Mouse (Mus musculus) lung, embryonic 14.5 days (tissue): ENCODE data around the gene Akap7. TPM values are rescaled to one million over a fixed set of nuclear protein-coding genes. Genes with fewer than 3 reads are reported as not detected.

Experiments used
- ATAC-seq: fragments of 200-750 bp; cut with Nextera tagmentation; 2 replicates; pipeline ENCODE4 v1.8.0; 2017; ENCODE audit warnings: mild to moderate bottlenecking, moderate TSS enrichment, moderate library complexity; ENCODE audit not compliant: insufficient read depth
- DNase-seq: peaks from one replicate; pipeline ENCODE4 v3.0.0-alpha.2; 2015
- H3K27ac ChIP-seq: fragments of 300-500 bp; sonication (generic); 2 replicates; pipeline ENCODE4 v1.5.1; 2014; ENCODE audit warnings: low read depth, mild to moderate bottlenecking, moderate library complexity
- H3K27me3 ChIP-seq: fragments of 300-500 bp; sonication (generic); 2 replicates; pipeline ENCODE4 v1.6.1; 2014; ENCODE audit warnings: low read length, control low read depth; ENCODE audit not compliant: insufficient read depth
- H3K36me3 ChIP-seq: fragments of 300-500 bp; sonication (generic); 2 replicates; pipeline ENCODE4 v1.6.1; 2014; ENCODE audit warnings: control low read depth; ENCODE audit not compliant: insufficient read depth
- H3K4me1 ChIP-seq: fragments of 300-500 bp; sonication (generic); 2 replicates; pipeline ENCODE4 v1.6.1; 2014; ENCODE audit warnings: antibody characterized with exemption, control low read depth; ENCODE audit not compliant: insufficient read depth
- H3K4me2 ChIP-seq: fragments of 300-500 bp; sonication (generic); 2 replicates; pipeline ENCODE4 v1.6.1; 2014; ENCODE audit warnings: mild to moderate bottlenecking
- H3K4me3 ChIP-seq: fragments of 300-500 bp; sonication (generic); 2 replicates; pipeline ENCODE4 v1.5.1; 2014; ENCODE audit warnings: low read depth, low read length
- H3K9ac ChIP-seq: fragments of 300-500 bp; sonication (generic); 2 replicates; pipeline ENCODE4 v1.6.1; 2014
- H3K9me3 ChIP-seq: fragments of 300-500 bp; sonication (generic); 2 replicates; pipeline ENCODE4 v1.6.1; 2016; ENCODE audit warnings: low read depth, low read length, control low read depth
- CTCF ChIP-seq: IDR thresholded peaks from 2 replicates; pipeline ENCODE4 v1.5.1; 2016; ENCODE audit warnings: antibody characterized with exemption, low read depth
- WGBS: fragments of 180-500 bp; shearing (Covaris S2); extraction: QIAGEN DNeasy Blood & Tissue Kit; methylation state at CpG from one replicate; pipeline ENCODE4 v1.1.7; 2014; 5-methylcytosine and 5-hydroxymethylcytosine counted together
- polyA plus RNA-seq: library from polyadenylated mRNA; unstranded; fragments of >200 nt; fragmentation: Nextera tagmentation; extraction: Ambion mirVana; gene quantifications from 2 replicates; pipeline ENCODE4 v1.2.1, GENCODE M21; 2014

The Akap7 gene
- polyA plus RNA-seq, 1 experiment from 2014 or later = 27.7 TPM

- TF ChIP-seq CTCF = no peak
- no peak overlapping the region for H3K4me3 ChIP-seq
- H3K4me1 ChIP-seq = 0 out of 2 replicates have a peak, but pooled peaks cover 3% of the 10 kb centered on the region
- H3K36me3 ChIP-seq = no peaks in the 10 kb centered on the region
- 72% methylated on average over 1 of the region's 1 CpGs for WGBS
- no peak for ATAC-seq
- no peak overlapping the region for H3K27ac ChIP-seq
- no peaks in the 10 kb centered on the region for H3K27me3 ChIP-seq
- H3K4me2 ChIP-seq = no peak overlapping the region
- no peak for DNase-seq
- no peak overlapping the region for H3K9ac ChIP-seq
- no peaks in the 10 kb centered on the region for H3K9me3 ChIP-seq
These were observed 33.9 kb downstream of the Akap7 start for GRCm38 (mm10) chr10:25273731-25274130.

- H3K9ac ChIP-seq = no peak overlapping the region
- H3K4me3 ChIP-seq = no peak overlapping the region
- H3K27ac ChIP-seq = 0 out of 2 replicates have a peak overlapping the region, but pooled peaks have one; percentile 40
- DNase-seq (no peak), ATAC-seq (no peak)
- H3K27me3 ChIP-seq = no peaks in the 10 kb centered on the region
- H3K4me1 ChIP-seq = 0 out of 2 replicates have a peak, but pooled peaks cover 3% of the 10 kb centered on the region
- no peaks in the 10 kb centered on the region for H3K9me3 ChIP-seq
- H3K36me3 ChIP-seq = no peaks in the 10 kb centered on the region
- no peak overlapping the region for H3K4me2 ChIP-seq
- TF ChIP-seq CTCF = no peak
- whole genome bisulfite sequencing = 58% methylated on average over 2 of the region's 2 CpGs
These were observed 35.9 kb downstream of the Akap7 start for GRCm38 (mm10) chr10:25271756-25272155.

DNA sequence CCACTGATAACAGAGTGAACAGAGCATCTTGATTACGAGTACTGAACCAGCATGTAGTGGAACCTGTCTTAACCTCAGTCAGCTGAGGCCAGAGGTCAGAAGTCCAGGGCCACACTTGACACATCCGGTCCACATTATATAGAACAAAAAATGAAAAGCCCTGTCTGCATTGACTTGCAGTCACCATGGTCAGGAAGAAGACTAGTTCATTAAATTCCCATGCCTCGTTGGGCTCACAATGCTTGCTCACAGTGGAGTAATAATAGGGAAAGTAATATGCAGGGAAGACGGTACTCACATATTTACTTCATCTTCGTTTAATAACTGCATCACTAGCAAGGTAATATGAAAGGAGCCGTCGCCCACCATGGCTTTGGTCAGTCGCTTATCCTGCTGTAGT, 36.5 kb downstream of the Akap7 start:
- no peak for TF ChIP-seq CTCF
- ATAC-seq (no peak), DNase-seq (no peak)
- H3K27me3 ChIP-seq = no peaks in the 10 kb centered on the region
- H3K9ac ChIP-seq = no peak overlapping the region
- H3K36me3 ChIP-seq = no peaks in the 10 kb centered on the region
- no peak overlapping the region for H3K4me2 ChIP-seq
- no peaks in the 10 kb centered on the region for H3K9me3 ChIP-seq
- H3K27ac ChIP-seq = no peak overlapping the region
- 86% methylated on average over 8 of the region's 8 CpGs for WGBS
- H3K4me1 ChIP-seq = 0 out of 2 replicates have a peak, but pooled peaks cover 3% of the 10 kb centered on the region
- H3K4me3 ChIP-seq = no peak overlapping the region

GRCm38 (mm10) chr10:25268476-25269351, 39.0 kb downstream of the Akap7 start:
- H3K27ac ChIP-seq = peak overlapping the region; percentile 48; the same call in 1 of the 2 replicates
- DNase-seq (peak; percentile 95), ATAC-seq (peak; percentile 87)
- no peaks in the 10 kb centered on the region for H3K27me3 ChIP-seq
- no peaks in the 10 kb centered on the region for H3K9me3 ChIP-seq
- peak; percentile 59 for TF ChIP-seq CTCF
- no peaks in the 10 kb centered on the region for H3K36me3 ChIP-seq
- whole genome bisulfite sequencing = 35% methylated on average over 18 of the region's 18 CpGs
- no peaks in the 10 kb centered on the region for H3K4me1 ChIP-seq
- no peak overlapping the region for H3K4me3 ChIP-seq
- no peak overlapping the region for H3K4me2 ChIP-seq
- no peak overlapping the region for H3K9ac ChIP-seq

- Histone ChIP-seq H3K4me2 (no peak overlapping the region), H3K27me3 (no peaks in the 10 kb centered on the region), H3K4me1 (no peaks in the 10 kb centered on the region), H3K36me3 (no peaks in the 10 kb centered on the region), H3K9ac (no peak overlapping the region), H3K27ac (no peak overlapping the region), H3K9me3 (no peaks in the 10 kb centered on the region), H3K4me3 (no peak overlapping the region)
- DNase-seq = peak; percentile 36
- TF ChIP-seq CTCF = no peak
- WGBS = 39% methylated on average over 6 of the region's 6 CpGs
- no peak for ATAC-seq
These were observed 46.5 kb downstream of the Akap7 start for GRCm38 (mm10) chr10:25261176-25261575.

DNA sequence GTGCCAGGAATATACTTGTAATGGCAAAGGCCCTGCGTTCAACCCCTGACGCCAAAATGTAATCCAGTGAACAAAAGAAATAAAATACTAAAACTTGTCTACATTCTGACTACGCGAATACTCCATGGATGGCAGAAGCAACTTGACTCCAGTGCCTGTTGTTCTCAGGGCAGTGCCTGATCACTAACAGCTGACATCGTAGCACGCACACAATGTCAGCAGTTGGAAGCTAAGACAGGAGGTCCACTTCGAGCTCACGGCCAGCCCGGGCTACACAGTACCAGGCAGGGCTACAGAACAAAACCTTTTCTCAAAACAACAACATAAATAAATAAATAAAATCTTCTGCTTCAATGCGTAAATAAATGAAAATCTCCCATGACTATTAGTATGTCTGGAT, 46.9 kb downstream of the Akap7 start:
- TF ChIP-seq CTCF = no peak
- H3K27me3 ChIP-seq = no peaks in the 10 kb centered on the region
- H3K4me2 ChIP-seq = no peak overlapping the region
- no peaks in the 10 kb centered on the region for H3K4me1 ChIP-seq
- WGBS = 80% methylated on average over 10 of the region's 10 CpGs
- no peaks in the 10 kb centered on the region for H3K36me3 ChIP-seq
- no peak overlapping the region for H3K9ac ChIP-seq
- H3K9me3 ChIP-seq = no peaks in the 10 kb centered on the region
- H3K27ac ChIP-seq = no peak overlapping the region
- DNase-seq (no peak), ATAC-seq (no peak)
- H3K4me3 ChIP-seq = no peak overlapping the region

- H3K4me2 ChIP-seq = no peak overlapping the region
- H3K4me1 ChIP-seq = no peaks in the 10 kb centered on the region
- no peak overlapping the region for H3K4me3 ChIP-seq
- no peak overlapping the region for H3K9ac ChIP-seq
- no peaks in the 10 kb centered on the region for H3K27me3 ChIP-seq
- H3K9me3 ChIP-seq = no peaks in the 10 kb centered on the region
- H3K27ac ChIP-seq = no peak overlapping the region
- TF ChIP-seq CTCF = no peak
- WGBS = 78% methylated on average over 6 of the region's 6 CpGs
- DNase-seq = no peak
- H3K36me3 ChIP-seq = no peaks in the 10 kb centered on the region
- ATAC-seq = no peak
These were observed 49.5 kb downstream of the Akap7 start for GRCm38 (mm10) chr10:25258171-25258570.
